Mouse (Mus musculus) Patski (cell line): ENCODE measurements at regions not wholly inside any gene's neighbourhood (a gene's known extent, or its start where the extent isn't known, plus 50 kb on each side); places are given as distances from the start of the nearest gene placed in this dataset.

Experiments used
- ATAC-seq: fragments of 100-300 bp; one replicate; pipeline ENCODE4 v1.8.0; 2021
- CTCF ChIA-PET: fragments of 350-600 bp; sonication (Branson Sonifier 250); formaldehyde crosslinking; loops from one replicate; lab custom pipeline; 2022; ENCODE audit warnings: inconsistent platforms; lab: Charles Lee
- POLR2A ChIA-PET: fragments of 350-600 bp; sonication (Branson Sonifier 250); formaldehyde crosslinking; loops from one replicate; lab custom pipeline; 2022; ENCODE audit warnings: antibody characterized with exemption, inconsistent platforms; lab: Charles Lee
- DNase-seq: peaks from one replicate; pipeline ENCODE4 v3.0.0-alpha.2; 2011; ENCODE audit warnings: low read depth, low spot score
- H3K27me3 ChIP-seq: fragments of 371-371 bp; one replicate; pipeline ENCODE4 v1.5.1; 2021
- CTCF ChIP-seq: fragments of 100-300 bp; IDR thresholded peaks from one replicate; pipeline ENCODE4 v1.5.1; 2021
- in situ Hi-C: fragments of 300-500 bp; cut with MboI; formaldehyde crosslinking; loops from 3 replicates; pipeline ENCODE4 v1.11.1; 2018; ENCODE audit warnings: low pct_unique_long_range_greater_than_20kb, mixed read lengths

DNA sequence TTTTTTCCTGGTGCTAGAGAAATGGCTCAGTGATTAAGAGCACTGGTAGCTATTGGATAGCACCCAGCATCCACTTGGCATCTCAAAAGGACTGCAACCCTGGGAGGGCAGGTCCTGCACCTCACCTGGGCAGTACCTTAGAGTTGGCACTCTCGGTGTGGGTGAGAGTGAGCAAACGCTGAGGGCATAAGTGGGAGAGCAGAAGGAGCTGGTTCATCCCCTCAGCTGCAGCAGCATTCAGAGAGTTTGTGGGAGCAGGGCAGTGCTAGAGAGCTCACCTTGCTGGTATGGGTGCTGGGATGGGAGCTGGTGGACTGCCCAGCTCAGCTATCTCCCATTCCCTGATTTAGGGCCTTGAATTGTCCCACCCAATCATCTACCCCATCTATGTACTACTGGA lies 227.1 kb upstream of the Zic4 start:
- ATAC-seq (no peak), DNase-seq (no peak)
- POLR2A ChIA-PET, result no interaction called here
- H3K27me3 ChIP-seq, result no peaks in the 10 kb centered on the region
- in situ Hi-C loops, result no loop called here
- CTCF ChIA-PET, result interaction anchor here (0.9 kb wide), 1 partner anchor 9 kb away, joined by 4 read pairs; no protein-coding TSS in a partner anchor
- no peak for TF ChIP-seq CTCF

DNA sequence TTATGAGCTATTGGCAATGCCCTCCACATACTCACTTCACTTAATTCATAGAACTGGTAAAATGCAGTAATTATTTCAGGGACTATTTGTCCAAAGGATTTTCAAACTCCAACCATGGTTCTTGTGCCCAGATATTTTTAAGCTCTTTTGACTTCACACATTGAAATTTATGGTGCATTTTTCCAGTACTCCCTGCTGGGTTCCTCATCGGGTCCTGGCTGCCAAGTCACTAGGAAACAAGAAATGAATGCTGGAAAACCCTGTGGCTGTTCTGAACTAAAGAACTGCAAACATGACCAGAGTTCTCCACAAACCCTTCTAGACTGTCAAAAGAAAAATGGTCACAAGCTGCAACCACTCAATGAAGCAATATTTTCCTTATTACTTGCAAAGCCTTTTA lies 221.6 kb upstream of the Zic4 start:
- POLR2A ChIA-PET, result no interaction called here
- CTCF ChIA-PET, result no interaction called here
- DNase-seq, result no peak

DNA sequence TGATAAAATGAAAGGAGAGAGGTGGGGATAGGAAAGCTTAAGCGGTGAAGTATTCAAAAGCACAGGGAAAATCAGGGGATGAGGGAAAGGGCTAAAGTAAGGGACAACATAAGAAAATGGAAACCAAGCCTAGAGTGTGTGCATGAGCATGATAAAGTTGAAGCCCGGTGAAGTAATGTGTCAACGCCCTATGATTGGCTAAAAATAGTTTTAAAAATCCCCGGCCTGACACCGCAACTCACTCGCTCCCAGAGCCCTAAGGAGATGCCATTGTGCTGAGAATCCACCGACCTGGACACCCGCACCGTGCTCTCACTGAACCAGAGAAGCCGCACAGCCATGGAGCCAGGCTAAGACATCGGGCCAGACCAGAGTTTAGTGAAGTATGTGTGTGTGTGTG lies 210.3 kb upstream of the Zic4 start:
- no peak for DNase-seq
- no peaks in the 10 kb centered on the region for H3K27me3 ChIP-seq
- ChIA-PET CTCF (no interaction called here), POLR2A (no interaction called here)
- no peak for ATAC-seq
- TF ChIP-seq CTCF, result no peak
- in situ Hi-C loops, result no loop called here

More for the DNA sequence above, 221.6 kb upstream of the Zic4 start:
- no peak for ATAC-seq
- in situ Hi-C loops, result no loop called here
- H3K27me3 ChIP-seq, result no peaks in the 10 kb centered on the region
- no peak for TF ChIP-seq CTCF

DNA sequence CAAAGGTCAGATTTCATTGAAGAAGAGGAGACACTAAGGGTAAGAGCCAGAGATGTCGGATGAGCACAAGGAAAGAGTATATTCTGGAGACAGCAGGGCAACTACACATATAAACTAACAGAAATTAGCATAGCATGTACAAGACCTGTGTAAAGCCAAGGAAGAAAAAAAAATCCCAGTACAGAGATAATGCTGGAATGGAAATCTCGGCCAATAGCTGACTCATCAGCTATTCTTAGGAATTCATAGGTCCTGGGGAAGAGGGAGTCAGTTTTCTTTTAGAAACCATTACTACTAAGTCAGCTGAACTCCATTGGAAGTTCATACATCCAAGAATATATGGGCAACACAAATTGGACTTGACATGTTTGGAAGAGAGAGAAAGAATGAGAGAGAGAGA lies 202.9 kb upstream of the Zic4 start:
- ChIA-PET CTCF (no interaction called here), POLR2A (no interaction called here)
- no peaks in the 10 kb centered on the region for H3K27me3 ChIP-seq
- in situ Hi-C loops, result no loop called here
- no peak for TF ChIP-seq CTCF
- ATAC-seq, result no peak
- no peak for DNase-seq

DNA sequence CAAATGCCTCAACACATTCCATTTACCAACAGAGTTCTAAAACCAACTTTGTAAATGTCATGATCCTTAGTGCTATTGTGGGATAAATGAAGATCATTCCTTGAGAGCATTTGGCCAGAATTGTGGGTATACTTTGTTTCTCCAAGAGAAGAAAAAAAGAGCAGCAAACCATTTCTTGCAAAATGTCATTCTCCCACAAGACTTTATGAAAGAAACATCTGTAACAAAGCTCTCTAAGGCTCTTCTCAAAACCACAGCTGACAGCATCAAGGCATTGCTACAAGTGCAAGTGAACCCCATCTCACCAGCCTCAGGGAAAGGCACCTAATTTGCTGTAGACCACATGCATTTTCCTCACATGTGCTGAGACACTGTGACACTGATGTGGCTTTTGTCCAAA lies 194.3 kb upstream of the Zic4 start:
- TF ChIP-seq CTCF, result no peak
- in situ Hi-C loops, result no loop called here
- DNase-seq (no peak), ATAC-seq (no peak)
- CTCF ChIA-PET, result no interaction called here
- POLR2A ChIA-PET, result no interaction called here
- H3K27me3 ChIP-seq, result no peaks in the 10 kb centered on the region

DNA sequence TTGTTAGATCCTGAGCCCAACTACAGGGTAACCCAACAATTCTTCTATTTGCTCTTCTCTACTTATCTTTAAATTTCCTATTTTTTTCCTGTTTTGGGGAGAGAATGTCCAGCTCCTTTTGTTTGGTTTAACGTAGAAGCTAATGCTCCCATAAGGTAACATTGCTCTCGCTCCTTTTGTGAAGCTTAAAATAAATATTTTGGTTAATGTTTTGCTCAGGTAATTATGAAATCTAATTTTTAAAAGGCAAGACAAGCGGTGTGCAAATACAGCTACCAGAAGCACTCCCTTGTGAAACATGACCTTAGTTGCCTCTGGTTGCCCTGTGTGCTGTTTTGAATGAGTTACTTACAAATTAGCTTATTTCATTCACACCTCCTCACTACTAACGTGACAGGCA lies 169.0 kb upstream of the Zic4 start:
- no peak for ATAC-seq
- in situ Hi-C loops, result no loop called here
- no peak for DNase-seq
- H3K27me3 ChIP-seq, result no peaks in the 10 kb centered on the region
- ChIA-PET CTCF (no interaction called here), POLR2A (no interaction called here)
- TF ChIP-seq CTCF, result no peak

DNA sequence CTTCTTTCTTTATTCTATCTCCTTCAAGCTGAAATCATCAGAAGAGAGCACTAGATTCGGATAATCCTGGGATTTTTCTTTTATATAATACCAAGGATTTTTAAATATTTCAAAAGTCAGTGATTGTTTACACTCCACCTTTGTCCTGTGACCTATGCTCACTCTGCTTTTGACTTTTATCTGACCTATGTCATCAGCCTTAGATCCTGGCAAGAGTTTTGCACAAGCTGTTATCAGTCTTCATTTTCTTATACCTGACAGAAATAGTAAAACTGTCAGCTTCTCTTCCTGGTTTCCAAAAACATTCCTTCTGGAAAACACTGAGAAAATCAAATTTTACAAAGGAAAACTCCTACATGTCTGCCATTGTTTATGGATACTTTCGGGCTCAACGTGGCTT lies 168.3 kb upstream of the Zic4 start:
- DNase-seq (no peak), ATAC-seq (no peak)
- no peak for TF ChIP-seq CTCF
- no peaks in the 10 kb centered on the region for H3K27me3 ChIP-seq
- CTCF ChIA-PET, result no interaction called here
- POLR2A ChIA-PET, result no interaction called here
- in situ Hi-C loops, result no loop called here

DNA sequence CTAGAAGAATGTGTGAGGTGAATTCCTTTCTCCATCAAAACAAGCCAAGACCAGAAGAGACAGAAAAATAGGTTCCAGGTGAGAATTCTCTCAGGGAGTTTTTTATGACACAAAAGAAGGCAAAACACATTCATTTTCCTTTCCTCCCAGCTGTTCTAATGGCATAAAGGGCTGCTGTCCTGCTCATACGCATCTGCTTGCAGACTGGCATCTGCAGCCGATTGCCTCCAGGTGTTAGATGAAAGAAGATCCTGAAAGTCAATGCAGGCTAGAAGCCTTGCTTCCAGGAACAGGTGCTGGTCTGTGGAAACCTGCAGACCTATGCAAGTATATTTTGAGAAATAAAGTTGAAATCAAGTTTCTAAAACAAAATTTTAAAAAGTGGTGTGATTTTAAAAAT lies 154.9 kb upstream of the Zic4 start:
- H3K27me3 ChIP-seq, result no peaks in the 10 kb centered on the region
- DNase-seq (no peak), ATAC-seq (no peak)
- ChIA-PET CTCF (no interaction called here), POLR2A (no interaction called here)
- no peak for TF ChIP-seq CTCF
- in situ Hi-C loops, result no loop called here

DNA sequence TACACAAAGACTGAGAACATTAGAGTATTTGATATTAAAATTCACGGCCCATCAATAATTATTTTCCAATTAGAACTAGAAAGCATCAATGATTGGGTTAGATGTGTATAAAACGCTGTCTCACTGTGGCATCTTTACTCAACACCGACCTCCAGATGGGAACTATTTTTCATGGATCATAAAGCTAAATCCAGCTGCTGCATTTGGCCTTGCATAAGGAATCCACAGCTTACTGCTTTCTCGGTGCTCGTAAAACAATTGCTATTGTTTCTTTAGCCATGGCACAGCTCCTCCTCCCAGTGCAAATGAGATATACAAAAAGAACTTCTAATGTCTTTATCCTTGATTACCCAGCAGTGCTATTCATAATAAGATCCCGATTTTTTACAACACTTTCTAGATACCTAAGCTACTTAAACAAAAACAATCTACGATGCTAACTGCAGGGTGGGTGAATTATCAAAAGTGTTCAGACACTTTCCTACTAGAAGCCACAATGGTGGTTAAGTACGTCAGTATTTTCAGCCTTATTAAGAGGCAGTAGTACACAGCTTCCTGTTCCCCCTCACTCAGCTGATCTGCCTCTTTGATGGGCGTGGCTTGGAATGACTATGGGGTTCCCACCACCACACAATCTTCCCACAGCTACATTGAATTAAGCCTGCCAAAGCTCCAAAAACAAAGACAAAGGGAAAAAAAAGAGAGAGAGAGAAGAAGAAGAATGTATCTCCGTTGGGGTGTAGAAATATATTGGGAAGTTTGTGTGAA lies 134.4 kb upstream of the Zic4 start:
- POLR2A ChIA-PET, result no interaction called here
- H3K27me3 ChIP-seq, result no peaks in the 10 kb centered on the region
- TF ChIP-seq CTCF, result no peak
- CTCF ChIA-PET, result no interaction called here
- no peak for DNase-seq
- no peak for ATAC-seq
- in situ Hi-C loops, result no loop called here

DNA sequence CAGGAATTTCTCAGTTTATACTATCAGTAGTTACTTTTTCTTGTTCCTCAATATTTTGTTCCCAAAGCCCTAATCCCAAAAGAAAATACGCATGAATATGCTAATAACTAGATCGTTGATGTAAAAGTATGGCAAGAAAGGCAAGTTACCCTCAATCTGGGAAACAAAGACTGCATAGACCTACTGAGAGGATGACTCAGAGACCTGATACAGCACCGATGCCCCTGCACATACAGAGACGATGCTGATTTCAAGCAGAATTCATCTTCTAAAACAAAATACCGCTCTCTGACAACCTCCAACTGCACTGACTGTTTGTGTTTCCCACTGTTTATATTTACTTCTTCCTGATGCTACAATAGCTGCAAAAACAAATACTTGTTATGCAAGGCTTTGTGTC lies 133.7 kb upstream of the Zic4 start:
- CTCF ChIA-PET, result no interaction called here
- POLR2A ChIA-PET, result no interaction called here
- TF ChIP-seq CTCF, result no peak
- no peak for ATAC-seq
- no peak for DNase-seq
- in situ Hi-C loops, result no loop called here
- no peaks in the 10 kb centered on the region for H3K27me3 ChIP-seq

DNA sequence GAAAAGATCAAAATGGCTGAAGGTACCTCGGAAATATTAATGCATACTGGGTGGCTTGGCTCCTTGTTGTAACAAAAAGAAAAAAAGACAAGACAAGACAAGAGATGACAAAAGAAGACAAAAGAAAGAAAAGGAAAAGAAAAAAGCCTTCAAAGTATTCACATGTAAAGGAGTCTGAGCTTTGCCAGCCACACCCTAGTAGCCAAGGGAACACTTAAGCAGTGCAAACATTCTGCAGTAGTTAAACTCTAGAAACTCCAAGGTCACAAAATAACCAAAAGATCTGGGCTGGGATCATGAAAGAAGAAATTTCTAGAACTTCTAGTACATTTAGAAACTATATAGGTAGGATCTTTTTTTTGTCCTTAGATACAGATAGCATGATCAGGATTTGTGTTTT lies 108.3 kb upstream of the Zic4 start:
- H3K27me3 ChIP-seq, result no peaks in the 10 kb centered on the region
- POLR2A ChIA-PET, result no interaction called here
- CTCF ChIA-PET, result no interaction called here
- in situ Hi-C loops, result no loop called here
- DNase-seq (no peak), ATAC-seq (no peak)
- no peak for TF ChIP-seq CTCF

DNA sequence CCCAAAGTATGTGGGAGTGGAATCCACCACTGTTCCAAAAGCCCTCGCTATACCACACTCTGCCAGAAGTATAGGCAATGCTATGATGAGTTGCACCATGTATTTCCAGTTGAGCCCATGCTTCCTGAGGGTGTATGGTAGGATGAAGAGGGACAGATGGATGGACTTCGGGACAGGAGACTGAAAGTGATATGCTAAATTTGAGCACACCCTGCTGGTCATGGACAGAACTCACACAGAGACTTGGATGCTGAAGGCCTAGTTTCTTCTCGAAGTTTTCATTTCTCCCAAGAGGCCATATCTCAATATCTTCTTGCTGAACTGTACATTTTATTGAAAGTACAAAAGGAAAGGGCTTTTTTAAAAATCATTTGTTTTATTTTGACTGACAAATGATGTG lies 70.9 kb upstream of the Zic4 start:
- ChIA-PET POLR2A (no interaction called here), CTCF (no interaction called here)
- in situ Hi-C loops, result no loop called here
- no peak for TF ChIP-seq CTCF
- no peaks in the 10 kb centered on the region for H3K27me3 ChIP-seq
- ATAC-seq (no peak), DNase-seq (no peak)
